Mouse (Mus musculus): ENCODE measurements around the gene Rab17. TPM values are rescaled to one million over a fixed set of nuclear protein-coding genes. Genes with fewer than 3 reads are reported as not detected.

Rab17 gene
- polyA plus RNA-seq, 1 experiment = 42.5 TPM

DNA sequence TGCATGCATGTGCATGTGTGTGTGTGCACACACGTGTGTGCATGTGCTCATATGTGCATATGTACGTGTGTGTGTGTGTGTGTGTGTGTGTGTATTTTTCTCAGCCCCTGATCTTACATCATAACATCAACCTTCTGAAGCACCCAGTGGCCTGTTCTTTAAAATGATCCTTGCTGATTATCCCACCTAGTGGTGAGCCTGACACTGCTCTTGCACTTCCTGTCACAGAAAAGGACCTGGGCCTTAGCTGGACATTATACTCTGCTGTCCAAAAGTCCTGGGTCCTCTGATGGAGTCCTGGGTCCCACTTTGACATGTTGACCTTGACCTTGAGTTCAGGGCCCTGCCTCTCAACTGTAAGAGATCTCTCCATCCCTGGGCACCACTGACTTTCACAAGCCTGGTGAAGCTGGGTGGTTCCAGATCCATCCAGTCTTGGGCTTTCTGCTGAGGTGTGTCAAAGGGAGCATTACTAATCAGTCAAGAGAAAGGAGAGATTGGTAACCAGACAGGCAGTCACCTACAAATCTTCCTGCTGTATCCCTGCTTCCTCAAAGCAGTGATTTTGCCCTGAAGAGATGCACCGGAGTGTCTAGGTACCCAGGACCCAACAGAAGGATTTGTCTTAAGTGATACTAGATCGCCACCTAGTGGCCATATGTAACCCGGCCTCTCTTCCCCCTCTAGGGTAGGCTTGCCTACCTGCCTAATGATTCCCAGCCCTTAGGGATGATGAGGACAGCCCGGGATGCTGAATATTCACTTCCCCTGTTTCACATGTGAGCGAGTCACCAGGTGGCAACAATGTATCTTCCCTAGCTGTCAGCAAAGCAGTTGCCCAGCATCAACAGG lies 13.0 kb downstream of the Rab17 start:
- Histone ChIP-seq H3K4me3 (ENCODE audit: low read depth, low read length) (no peak overlapping the region), H3K36me3 (ENCODE audit: control insufficient read depth, insufficient read depth, low read length) (peaks cover 25% of the 10 kb centered on the region), H3K27ac (ENCODE audit: insufficient read depth, low read depth, low read length) (no peak overlapping the region), H3K27me3 (ENCODE audit: control insufficient read depth, insufficient read depth, low read length) (no peaks in the 10 kb centered on the region), H3K4me1 (ENCODE audit: control insufficient read depth, insufficient read depth, insufficient read length, low read length) (no peaks in the 10 kb centered on the region)
- TF ChIP-seq POLR2A (IDR thresholded peaks at IDR 0.05; ENCODE audit: low read depth, low read length) = no peak
- TF ChIP-seq CTCF (IDR thresholded peaks at IDR 0.05; ENCODE audit: extremely low read depth, insufficient read length, insufficient replicate concordance, low read depth, low read length) = peak; percentile 56; the same call in 1 of the 2 replicates
- 33% methylated on average over 7 of the region's 7 CpGs for WGBS

DNA sequence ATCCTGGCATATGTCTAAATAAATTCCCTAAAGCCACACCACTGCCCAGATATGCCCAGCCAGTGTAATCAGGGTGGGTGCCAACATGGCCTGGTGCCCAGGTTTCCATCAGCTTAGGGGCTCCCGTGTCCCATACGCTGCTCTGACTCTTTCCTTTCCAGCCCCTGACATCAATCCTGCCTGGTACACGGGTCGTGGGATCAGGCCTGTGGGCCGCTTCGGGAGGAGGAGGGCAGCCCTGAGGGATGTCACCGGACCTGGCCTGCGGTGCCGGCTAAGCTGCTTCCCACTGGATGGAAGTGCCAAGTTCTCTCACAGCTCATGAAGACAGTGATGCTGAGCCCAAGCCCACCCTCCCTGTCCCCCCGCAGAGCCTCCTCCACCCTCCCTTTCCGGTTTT lies 15.8 kb downstream of the Rab17 start:
- WGBS = 67% methylated on average over 11 of the region's 11 CpGs
- Histone ChIP-seq H3K27me3 (ENCODE audit: control insufficient read depth, insufficient read depth, low read length) (no peaks in the 10 kb centered on the region), H3K4me3 (ENCODE audit: low read depth, low read length) (no peak overlapping the region), H3K4me1 (ENCODE audit: control insufficient read depth, insufficient read depth, insufficient read length, low read length) (no peaks in the 10 kb centered on the region), H3K27ac (ENCODE audit: insufficient read depth, low read depth, low read length) (no peak overlapping the region), H3K36me3 (ENCODE audit: control insufficient read depth, insufficient read depth, low read length) (peaks cover 11% of the 10 kb centered on the region)
- TF ChIP-seq POLR2A (IDR thresholded peaks at IDR 0.05; ENCODE audit: low read depth, low read length) (no peak), CTCF (IDR thresholded peaks at IDR 0.05; ENCODE audit: extremely low read depth, insufficient read length, insufficient replicate concordance, low read depth, low read length) (no peak)

DNA sequence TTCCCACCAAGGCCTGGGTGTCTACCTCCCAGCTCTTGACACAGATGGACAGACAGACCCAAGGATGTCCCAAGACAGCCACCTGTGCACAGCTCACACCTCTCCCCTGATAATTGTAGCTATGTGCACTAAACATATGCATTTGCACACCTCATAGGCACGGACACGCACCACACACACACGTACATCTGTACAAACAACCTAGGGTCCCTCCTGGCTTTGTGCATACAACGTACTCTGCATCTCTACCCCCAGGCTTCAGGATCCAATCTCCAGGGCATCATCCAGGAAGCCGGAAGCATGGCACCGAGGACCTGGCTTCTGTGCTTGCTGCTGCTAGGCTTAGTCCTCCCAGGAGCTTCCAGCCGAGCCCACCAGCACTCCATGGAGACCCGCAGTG lies 16.7 kb downstream of the Rab17 start, which contains the start of gene Prlh:
Prlh (plus strand) TSS at position 301 of the 400 bp plus-strand sequence.
- Histone ChIP-seq H3K4me3 (ENCODE audit: low read depth, low read length) (no peak within 1 kb of the TSS), H3K4me1 (ENCODE audit: control insufficient read depth, insufficient read depth, insufficient read length, low read length) (no peaks in the 10 kb centered on the region), H3K27me3 (ENCODE audit: control insufficient read depth, insufficient read depth, low read length) (no peaks in the 10 kb centered on the region), H3K36me3 (ENCODE audit: control insufficient read depth, insufficient read depth, low read length) (peaks cover 8% of the 10 kb centered on the region), H3K27ac (ENCODE audit: insufficient read depth, low read depth, low read length) (no peak within 1 kb of the TSS)
- no peak for TF ChIP-seq POLR2A (IDR thresholded peaks at IDR 0.05; ENCODE audit: low read depth, low read length)
- no peak for TF ChIP-seq CTCF (IDR thresholded peaks at IDR 0.05; ENCODE audit: extremely low read depth, insufficient read length, insufficient replicate concordance, low read depth, low read length)
- 85% methylated on average over 8 of the region's 8 CpGs for WGBS

DNA sequence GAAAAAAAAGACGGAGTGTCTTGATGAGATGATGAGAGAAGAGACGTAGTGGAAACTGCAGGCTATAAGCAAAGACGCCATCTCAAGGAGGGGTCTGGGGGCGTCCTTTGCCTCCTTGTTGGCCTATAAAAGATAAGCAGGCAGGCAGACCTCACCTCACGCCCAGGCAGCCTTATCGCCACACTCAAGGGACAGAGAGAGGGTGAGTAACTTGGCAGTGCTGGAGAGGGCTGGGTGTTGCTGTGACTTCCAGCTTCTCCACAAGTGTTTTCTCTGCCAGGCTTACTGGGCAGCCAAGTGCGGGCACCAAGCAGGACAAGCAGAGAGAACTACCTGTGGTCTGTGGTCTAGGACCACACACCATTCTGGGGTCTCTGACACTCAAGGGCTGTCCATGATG lies 17.8 kb downstream of the Rab17 start:
- TF ChIP-seq CTCF (IDR thresholded peaks at IDR 0.05; ENCODE audit: extremely low read depth, insufficient read length, insufficient replicate concordance, low read depth, low read length) (no peak), POLR2A (IDR thresholded peaks at IDR 0.05; ENCODE audit: low read depth, low read length) (no peak)
- Histone ChIP-seq H3K36me3 (ENCODE audit: control insufficient read depth, insufficient read depth, low read length) (peaks cover 2% of the 10 kb centered on the region; the same call in 1 of the 2 replicates), H3K4me3 (ENCODE audit: low read depth, low read length) (no peak overlapping the region), H3K27me3 (ENCODE audit: control insufficient read depth, insufficient read depth, low read length) (no peaks in the 10 kb centered on the region), H3K27ac (ENCODE audit: insufficient read depth, low read depth, low read length) (no peak overlapping the region), H3K4me1 (ENCODE audit: control insufficient read depth, insufficient read depth, insufficient read length, low read length) (no peaks in the 10 kb centered on the region)
- 62% methylated on average over 7 of the region's 7 CpGs for WGBS

DNA sequence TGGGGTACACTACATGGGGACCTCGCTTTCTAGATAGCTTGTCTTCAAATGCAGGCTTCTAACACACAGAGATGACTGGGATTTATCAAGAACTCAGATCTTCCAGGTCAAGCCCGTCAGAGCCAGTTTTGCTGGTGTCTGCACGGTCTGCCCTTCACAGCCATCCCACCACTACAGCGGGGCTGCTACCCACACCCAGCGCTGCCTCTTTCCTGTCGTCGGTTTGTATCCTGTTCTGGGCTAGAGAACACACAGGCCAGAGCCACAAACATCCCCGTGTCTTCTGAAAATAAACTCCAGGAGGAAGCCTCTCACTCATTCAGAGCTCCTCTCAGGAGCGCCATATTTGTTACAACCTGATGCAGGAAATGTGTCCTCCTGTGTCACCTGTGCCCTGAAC lies 20.2 kb downstream of the Rab17 start:
- Histone ChIP-seq H3K4me1 (ENCODE audit: control insufficient read depth, insufficient read depth, insufficient read length, low read length) (no peaks in the 10 kb centered on the region), H3K27me3 (ENCODE audit: control insufficient read depth, insufficient read depth, low read length) (no peaks in the 10 kb centered on the region), H3K4me3 (ENCODE audit: low read depth, low read length) (no peak overlapping the region), H3K27ac (ENCODE audit: insufficient read depth, low read depth, low read length) (no peak overlapping the region), H3K36me3 (ENCODE audit: control insufficient read depth, insufficient read depth, low read length) (peaks cover 2% of the 10 kb centered on the region; the same call in 1 of the 2 replicates)
- WGBS = 58% methylated on average over 9 of the region's 9 CpGs
- no peak for TF ChIP-seq POLR2A (IDR thresholded peaks at IDR 0.05; ENCODE audit: low read depth, low read length)

DNA sequence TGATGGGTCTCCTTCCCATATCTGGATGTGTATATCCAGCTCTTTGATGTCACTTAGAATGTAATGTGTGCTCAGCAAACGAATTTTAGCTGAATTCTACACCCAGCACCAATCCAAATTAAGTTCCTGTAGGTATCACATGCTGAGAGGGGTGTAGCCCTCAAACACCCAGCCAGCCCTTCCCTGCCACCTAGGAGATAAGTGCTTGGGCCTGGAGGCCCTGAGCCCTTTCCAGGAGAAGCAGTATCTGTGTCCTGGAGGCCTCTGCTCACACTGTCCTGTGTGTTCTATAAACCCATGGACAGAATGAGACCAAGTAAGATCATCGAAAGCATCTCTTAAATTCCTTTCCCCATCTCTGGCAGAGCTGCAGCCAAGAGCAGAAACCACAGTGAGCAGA lies 22.2 kb downstream of the Rab17 start:
- Histone ChIP-seq H3K27me3 (ENCODE audit: control insufficient read depth, insufficient read depth, low read length) (no peaks in the 10 kb centered on the region), H3K4me3 (ENCODE audit: low read depth, low read length) (no peak overlapping the region), H3K4me1 (ENCODE audit: control insufficient read depth, insufficient read depth, insufficient read length, low read length) (no peaks in the 10 kb centered on the region), H3K36me3 (ENCODE audit: control insufficient read depth, insufficient read depth, low read length) (peaks cover 11% of the 10 kb centered on the region), H3K27ac (ENCODE audit: insufficient read depth, low read depth, low read length) (no peak overlapping the region)
- WGBS = 63% methylated on average over 2 of the region's 2 CpGs
- TF ChIP-seq POLR2A (IDR thresholded peaks at IDR 0.05; ENCODE audit: low read depth, low read length) (no peak), CTCF (IDR thresholded peaks at IDR 0.05; ENCODE audit: extremely low read depth, insufficient read length, insufficient replicate concordance, low read depth, low read length) (no peak)

DNA sequence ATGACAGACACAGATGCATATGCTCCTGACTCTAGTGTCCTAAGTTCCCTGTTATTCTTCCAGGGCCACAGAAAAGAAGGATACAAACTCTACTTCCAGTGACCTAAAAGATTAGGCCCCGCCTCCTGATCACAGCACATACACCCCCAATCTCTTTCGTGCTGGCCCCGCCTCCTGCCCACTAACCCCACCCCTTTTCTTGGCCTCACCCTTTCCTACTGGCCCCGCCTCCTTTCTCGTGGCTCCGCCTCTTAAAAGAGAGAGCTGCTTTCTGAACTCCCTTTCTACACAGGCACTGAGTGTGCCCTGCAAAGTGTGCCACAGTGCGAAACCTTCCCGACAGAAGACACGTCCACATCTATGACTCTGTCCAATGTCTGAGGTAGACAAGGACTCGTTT lies 24.3 kb downstream of the Rab17 start:
- H3K27ac ChIP-seq (ENCODE audit: insufficient read depth, low read depth, low read length) = no peak overlapping the region
- H3K4me1 ChIP-seq (ENCODE audit: control insufficient read depth, insufficient read depth, insufficient read length, low read length) = no peaks in the 10 kb centered on the region
- no peak overlapping the region for H3K4me3 ChIP-seq (ENCODE audit: low read depth, low read length)
- TF ChIP-seq POLR2A (IDR thresholded peaks at IDR 0.05; ENCODE audit: low read depth, low read length) (no peak), CTCF (IDR thresholded peaks at IDR 0.05; ENCODE audit: extremely low read depth, insufficient read length, insufficient replicate concordance, low read depth, low read length) (no peak)
- no peaks in the 10 kb centered on the region for H3K27me3 ChIP-seq (ENCODE audit: control insufficient read depth, insufficient read depth, low read length)
- WGBS = 71% methylated on average over 10 of the region's 10 CpGs
- H3K36me3 ChIP-seq (ENCODE audit: control insufficient read depth, insufficient read depth, low read length) = peaks cover 15% of the 10 kb centered on the region

Measured in small intestine, adult 2 months (tissue).